Mouse (Mus musculus) forebrain, postnatal 0 days (tissue): Measurements from ENCODE around the gene Wnt6. TPM values are rescaled to one million over a fixed set of nuclear protein-coding genes. Genes with fewer than 3 reads are reported as not detected.
A peak's percentile ranks its signal among the peaks of the same experiment; 100 is the strongest.

ENCODE experiments used
- ATAC-seq: fragments of 200-750 bp; cut with Nextera tagmentation; 2 replicates; pipeline ENCODE4 v1.8.0; 2017; ENCODE audit warnings: mild to moderate bottlenecking, moderate library complexity
- DNase-seq: peaks from one replicate; pipeline ENCODE4 v3.0.0-alpha.2; 2015
- H3K27ac ChIP-seq: fragments of 300-500 bp; sonication (generic); 2 replicates; pipeline ENCODE4 v1.5.1; 2014; ENCODE audit warnings: low read depth, mild to moderate bottlenecking, antibody characterized with exemption, low read length, moderate library complexity, mixed read lengths
- H3K27me3 ChIP-seq: fragments of 300-500 bp; sonication (generic); 2 replicates; pipeline ENCODE4 v1.6.1; 2014; ENCODE audit warnings: mild to moderate bottlenecking, low read length, mixed read lengths; ENCODE audit not compliant: insufficient read depth
- H3K36me3 ChIP-seq: fragments of 300-500 bp; sonication (generic); 2 replicates; pipeline ENCODE4 v1.6.1; 2014; ENCODE audit warnings: mild to moderate bottlenecking, moderate library complexity; ENCODE audit not compliant: insufficient read depth
- H3K4me1 ChIP-seq: fragments of 300-500 bp; sonication (generic); 2 replicates; pipeline ENCODE4 v1.6.1; 2014; ENCODE audit warnings: antibody characterized with exemption; ENCODE audit not compliant: insufficient read depth
- H3K4me2 ChIP-seq: fragments of 300-500 bp; sonication (generic); 2 replicates; pipeline ENCODE4 v1.6.1; 2014; ENCODE audit warnings: low read depth, mild to moderate bottlenecking, moderate library complexity
- H3K4me3 ChIP-seq: fragments of 300-500 bp; sonication (generic); 2 replicates; pipeline ENCODE4 v1.5.1; 2014; ENCODE audit warnings: low read depth, low read length, mixed read lengths
- H3K9ac ChIP-seq: fragments of 300-500 bp; sonication (generic); 2 replicates; pipeline ENCODE4 v1.6.1; 2014; ENCODE audit warnings: mild to moderate bottlenecking
- H3K9me3 ChIP-seq: fragments of 300-500 bp; sonication (generic); 2 replicates; pipeline ENCODE4 v1.6.1; 2016; ENCODE audit warnings: low read length
- CTCF ChIP-seq: sonication (generic); IDR thresholded peaks from 2 replicates; pipeline ENCODE4 v1.5.1; 2016; ENCODE audit warnings: antibody characterized with exemption, control low read depth, low read depth
- WGBS: fragments of 180-500 bp; shearing (Covaris S2); extraction: QIAGEN DNeasy Blood & Tissue Kit; methylation state at CpG from one replicate; pipeline ENCODE4 v1.1.7; 2014; 5-methylcytosine and 5-hydroxymethylcytosine counted together
- polyA plus RNA-seq: library from polyadenylated mRNA; unstranded; fragments of >200 nt; fragmentation: Nextera tagmentation; extraction: Ambion mirVana; gene quantifications from 2 replicates; pipeline ENCODE4 v1.2.1, GENCODE M21; 2015
- total RNA-seq: library from RNA; depleted of rRNA; stranded (reverse); fragments of >200 nt; gene quantifications from 2 replicates; pipeline ENCODE4 v1.2.3, GENCODE M21; 2014; rRNA removed

The Wnt6 gene
- total RNA-seq = 6.1 and 7.2 TPM in 2 replicates
- polyA plus RNA-seq = 3.8 and 4.6 TPM in 2 replicates

- H3K9ac ChIP-seq = peak within 1 kb of the TSS; percentile 35; the same call in 1 of the 2 replicates
- H3K36me3 ChIP-seq = no peaks in the 10 kb centered on the region
- DNase-seq = no peak
- TF ChIP-seq CTCF = no peak
- peaks cover 68% of the 10 kb centered on the region for H3K27me3 ChIP-seq
- H3K4me2 ChIP-seq = peak within 1 kb of the TSS; percentile 83
- 0% methylated on average over 3 of the region's 8 CpGs for WGBS
- no peaks in the 10 kb centered on the region for H3K9me3 ChIP-seq
- H3K4me1 ChIP-seq = no peaks in the 10 kb centered on the region
- no peak for ATAC-seq
- no peak within 1 kb of the TSS for H3K27ac ChIP-seq
- H3K4me3 ChIP-seq = peak within 1 kb of the TSS; percentile 46
Observed at GRCm38 (mm10) chr1:74771845-74771930, at the start of gene Wnt6. Gene Wnt6 (plus strand): TSS chr1:74771892.

GRCm38 (mm10) chr1:74723748-74724147 is 47.9 kb upstream of the Wnt6 start:
- H3K36me3 ChIP-seq = no peaks in the 10 kb centered on the region
- H3K4me3 ChIP-seq = no peak overlapping the region
- TF ChIP-seq CTCF = peak; percentile 34
- no peaks in the 10 kb centered on the region for H3K27me3 ChIP-seq
- H3K27ac ChIP-seq = no peak overlapping the region
- WGBS = 80% methylated on average over 2 of the region's 2 CpGs
- no peak for DNase-seq
- no peaks in the 10 kb centered on the region for H3K9me3 ChIP-seq
- H3K4me1 ChIP-seq = no peaks in the 10 kb centered on the region
- H3K4me2 ChIP-seq = no peak overlapping the region
- ATAC-seq = no peak
- no peak overlapping the region for H3K9ac ChIP-seq

GRCm38 (mm10) chr1:74726114-74726513 is 45.6 kb upstream of the Wnt6 start:
- Histone ChIP-seq H3K4me1 (no peaks in the 10 kb centered on the region), H3K4me3 (no peak overlapping the region), H3K27ac (no peak overlapping the region), H3K4me2 (no peak overlapping the region), H3K36me3 (no peaks in the 10 kb centered on the region), H3K9me3 (no peaks in the 10 kb centered on the region), H3K9ac (no peak overlapping the region), H3K27me3 (no peaks in the 10 kb centered on the region)
- DNase-seq (no peak), ATAC-seq (no peak)
- 79% methylated on average over 5 of the region's 5 CpGs for WGBS
- TF ChIP-seq CTCF = no peak

- no peak for ATAC-seq
- TF ChIP-seq CTCF = no peak
- Histone ChIP-seq H3K27ac (no peak overlapping the region), H3K36me3 (no peaks in the 10 kb centered on the region), H3K4me1 (no peaks in the 10 kb centered on the region), H3K4me3 (no peak overlapping the region), H3K27me3 (no peaks in the 10 kb centered on the region), H3K9ac (no peak overlapping the region), H3K9me3 (no peaks in the 10 kb centered on the region), H3K4me2 (no peak overlapping the region)
- DNase-seq = no peak
- WGBS = 87% methylated on average over 5 of the region's 5 CpGs
Observed at GRCm38 (mm10) chr1:74726674-74727073, 45.0 kb upstream of the Wnt6 start.

GRCm38 (mm10) chr1:74728446-74728845 is 43.2 kb upstream of the Wnt6 start:
- TF ChIP-seq CTCF = no peak
- WGBS = 83% methylated on average over 8 of the region's 8 CpGs
- H3K27ac ChIP-seq = no peak overlapping the region
- no peaks in the 10 kb centered on the region for H3K27me3 ChIP-seq
- no peaks in the 10 kb centered on the region for H3K36me3 ChIP-seq
- no peak overlapping the region for H3K4me2 ChIP-seq
- H3K9me3 ChIP-seq = no peaks in the 10 kb centered on the region
- H3K4me1 ChIP-seq = no peaks in the 10 kb centered on the region
- ATAC-seq (no peak), DNase-seq (no peak)
- no peak overlapping the region for H3K4me3 ChIP-seq
- H3K9ac ChIP-seq = no peak overlapping the region

- H3K4me1 ChIP-seq = no peaks in the 10 kb centered on the region
- no peak overlapping the region for H3K4me3 ChIP-seq
- H3K27me3 ChIP-seq = no peaks in the 10 kb centered on the region
- H3K27ac ChIP-seq = no peak overlapping the region
- DNase-seq (no peak), ATAC-seq (no peak)
- no peaks in the 10 kb centered on the region for H3K9me3 ChIP-seq
- 93% methylated on average over 12 of the region's 12 CpGs for whole genome bisulfite sequencing
- H3K9ac ChIP-seq = no peak overlapping the region
- TF ChIP-seq CTCF = no peak
- H3K36me3 ChIP-seq = no peaks in the 10 kb centered on the region
- H3K4me2 ChIP-seq = no peak overlapping the region
Observed at GRCm38 (mm10) chr1:74736977-74737376, 34.7 kb upstream of the Wnt6 start.

- no peak for ATAC-seq
- Histone ChIP-seq H3K4me1 (no peaks in the 10 kb centered on the region), H3K4me3 (no peak overlapping the region), H3K9ac (no peak overlapping the region), H3K36me3 (no peaks in the 10 kb centered on the region), H3K4me2 (no peak overlapping the region), H3K27ac (no peak overlapping the region), H3K27me3 (no peaks in the 10 kb centered on the region), H3K9me3 (no peaks in the 10 kb centered on the region)
- DNase-seq = no peak
- TF ChIP-seq CTCF = no peak
- WGBS = 86% methylated on average over 7 of the region's 7 CpGs
Observed at GRCm38 (mm10) chr1:74737500-74737899, 34.2 kb upstream of the Wnt6 start.

- H3K27ac ChIP-seq = no peak overlapping the region
- DNase-seq (no peak), ATAC-seq (no peak)
- 80% methylated on average over 7 of the region's 7 CpGs for WGBS
- no peaks in the 10 kb centered on the region for H3K9me3 ChIP-seq
- no peak overlapping the region for H3K9ac ChIP-seq
- no peaks in the 10 kb centered on the region for H3K27me3 ChIP-seq
- no peak overlapping the region for H3K4me3 ChIP-seq
- H3K4me1 ChIP-seq = no peaks in the 10 kb centered on the region
- no peak overlapping the region for H3K4me2 ChIP-seq
- no peaks in the 10 kb centered on the region for H3K36me3 ChIP-seq
- no peak for TF ChIP-seq CTCF
Observed at GRCm38 (mm10) chr1:74740846-74741245, 30.8 kb upstream of the Wnt6 start.
